Mouse (Mus musculus) megakaryocyte, embryonic 14.5 days (primary cell): ENCODE results near the gene Col4a2.

Source experiments
- FLI1 ChIP-seq: IDR thresholded peaks from 2 replicates; pipeline ENCODE4 v1.6.1; 2012; ENCODE audit warnings: low read length, inconsistent platforms, mixed read lengths
- GATA1 ChIP-seq: IDR thresholded peaks from 3 replicates; pipeline ENCODE4 v1.6.1; 2012; ENCODE audit warnings: mixed read lengths, low read length, inconsistent platforms, borderline replicate concordance

GRCm38 (mm10) chr8:11282696-11283095 is 29.9 kb upstream of the Col4a2 start:
- TF ChIP-seq GATA1: no peak
- TF ChIP-seq FLI1: no peak
